Mouse (Mus musculus): ENCODE measurements around the gene Prss1. TPM values are rescaled to one million over a fixed set of nuclear protein-coding genes. Genes with fewer than 3 reads are reported as not detected.
"Not testable (repeated sequence)": the region's sequence is repeated elsewhere in the genome, so short reads cannot be mapped to it uniquely, and the experiment has no call there.

Prss1 gene
- not detected for total RNA-seq (2021)
- long read RNA-seq, experiment 1: 0 reads
- long read RNA-seq, experiment 2: 0 reads

- DNase-seq (ENCODE audit: low spot score in 2 of 2): not testable (repeated sequence)
These were observed at the start of gene Prss1 for GRCm38 (mm10) chr6:41458632-41459031. Gene Prss1 (plus strand): TSS chr6:41458932.

GRCm38 (mm10) chr6:41442261-41442660 is 16.5 kb upstream of the Prss1 start:
- not testable (repeated sequence) for DNase-seq (ENCODE audit: low spot score in 2 of 2)

GRCm38 (mm10) chr6:41446045-41446444 is 12.7 kb upstream of the Prss1 start, which contains the start of gene Gm10334:
Gene Gm10334 (minus strand): TSS chr6:41446145.
- DNase-seq (ENCODE audit: low spot score in 2 of 2): not testable (repeated sequence)

GRCm38 (mm10) chr6:41499374-41499773 is 40.6 kb downstream of the Prss1 start:
- no peak for DNase-seq (ENCODE audit: low spot score in 2 of 2)

GRCm38 (mm10) chr6:41504915-41505314 is 46.2 kb downstream of the Prss1 start:
- no peak for DNase-seq (ENCODE audit: low spot score in 2 of 2)

- DNase-seq (ENCODE audit: low spot score in 2 of 2): no peak
These were observed 46.6 kb downstream of the Prss1 start for GRCm38 (mm10) chr6:41505323-41505722.

Other genes starting within 250 kb of the Prss1 start
- not detected for gene Try4, start 156.7 kb upstream of the Prss1 start, total RNA-seq (2021)
- not detected for gene Try5, start 142.1 kb upstream of the Prss1 start, total RNA-seq (2021)
- gene Try10, start 104.8 kb upstream of the Prss1 start, total RNA-seq (2021): not detected
- not detected for gene Prss3, start 81.3 kb upstream of the Prss1 start, total RNA-seq (2021)
- gene Gm5771, start 66.6 kb upstream of the Prss1 start, total RNA-seq (2021): not detected
- gene Gm10334, start 12.8 kb upstream of the Prss1 start, total RNA-seq (2021): under 1 TPM; 0.58 to 0.68 TPM
- gene Prss2, start 62.9 kb downstream of the Prss1 start, total RNA-seq (2021): not detected
- 100 to 1,000 TPM; 115 to 119 TPM for gene Ephb6, start 146.6 kb downstream of the Prss1 start, total RNA-seq (2021)
- 1 to 10 TPM; 2.0 to 2.3 TPM for gene Trpv6, start 177.5 kb downstream of the Prss1 start, total RNA-seq (2021)
- gene Trpv5, start 221.8 kb downstream of the Prss1 start, total RNA-seq (2021): not detected
- not detected for gene Llcfc1, start 225.5 kb downstream of the Prss1 start, total RNA-seq (2021)
- gene Kel, start 245.4 kb downstream of the Prss1 start, total RNA-seq (2021): not detected